Mouse (Mus musculus): ENCODE measurements around the gene Nfam1. TPM values are rescaled to one million over a fixed set of nuclear protein-coding genes. Genes with fewer than 3 reads are reported as not detected.
A peak's percentile ranks its signal among the peaks of the same experiment; 100 is the strongest.
"Not testable (repeated sequence)": the region's sequence is repeated elsewhere in the genome, so short reads cannot be mapped to it uniquely, and the experiment has no call there.

Gene Nfam1
- polyA plus RNA-seq, 1 experiment from 2014 or later = 3.4 TPM

DNA sequence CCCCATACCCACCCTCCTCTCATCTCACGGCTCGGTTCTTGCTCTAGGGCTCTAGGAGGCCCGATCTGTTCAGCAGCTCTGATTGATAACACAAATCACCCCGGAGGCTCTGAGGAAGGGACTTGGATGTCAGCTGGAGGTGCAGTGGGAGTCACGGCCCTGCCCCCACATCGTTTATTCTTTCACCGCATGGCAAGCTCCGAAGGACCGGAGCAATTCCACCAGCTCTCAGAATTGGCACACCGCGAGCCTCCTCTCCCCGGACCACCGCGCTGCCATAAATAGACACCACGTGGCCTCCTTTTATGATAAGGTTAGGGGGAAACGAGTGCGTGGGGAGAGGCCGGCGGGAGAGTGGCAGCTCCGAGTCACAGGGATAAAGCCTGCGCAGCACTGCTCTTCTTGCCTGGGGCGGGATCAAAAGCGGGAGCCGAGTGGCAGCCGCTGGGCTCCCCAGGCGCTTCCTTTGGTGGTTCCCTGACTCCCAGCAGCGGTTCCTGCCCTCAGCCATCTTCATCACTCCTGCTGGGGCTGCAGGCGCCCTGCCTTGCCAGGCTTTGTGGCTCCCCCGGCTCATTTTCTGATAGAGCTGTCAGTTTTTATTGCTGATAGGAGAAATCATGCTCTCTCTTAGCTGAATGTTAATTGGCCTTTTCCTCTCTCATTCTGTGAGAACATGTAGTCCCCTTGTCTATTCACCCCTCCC, 23.4 kb upstream of the Nfam1 start:
- peak overlapping the region; percentile 81 for H3K4me2 ChIP-seq (replicated peaks)
- peak; percentile 60; the same call in 1 of the 2 replicates for ATAC-seq (ENCODE audit: low FRiP score, low read depth)
- H3K4me1 ChIP-seq = peaks cover 29% of the 10 kb centered on the region
- H3K9ac ChIP-seq = peak overlapping the region; percentile 59; the same call in 1 of the 2 replicates
- H3K27me3 ChIP-seq = peaks cover 6% of the 10 kb centered on the region
- no peak overlapping the region for H3K27ac ChIP-seq
- WGBS = under 1% methylated on average over 29 of the region's 29 CpGs
- H3K36me3 ChIP-seq = no peaks in the 10 kb centered on the region
- H3K4me3 ChIP-seq = peak overlapping the region; percentile 42
- H3K9me3 ChIP-seq = peaks cover 4% of the 10 kb centered on the region; the same call in 1 of the 2 replicates

DNA sequence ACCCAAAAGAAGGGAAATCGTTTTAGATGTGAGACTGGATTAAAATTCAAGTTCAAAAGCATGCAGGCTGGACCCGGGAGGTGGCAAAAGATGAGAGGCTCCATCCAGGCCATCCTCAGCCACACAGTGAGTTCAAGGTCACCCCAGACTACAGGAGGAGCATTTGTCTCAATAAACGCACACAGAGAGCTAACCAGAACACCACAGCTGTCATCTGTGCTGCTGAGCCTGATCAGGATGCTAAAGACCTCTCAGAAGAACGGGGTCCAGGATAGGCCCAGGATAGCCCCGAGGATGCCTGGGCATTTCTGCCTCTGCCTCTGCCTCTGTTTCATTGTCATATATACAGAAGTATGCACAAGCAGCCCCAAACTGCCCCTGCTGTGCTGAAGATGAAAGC, 22.5 kb upstream of the Nfam1 start:
- Histone ChIP-seq H3K9me3 (peaks cover 4% of the 10 kb centered on the region; the same call in 1 of the 2 replicates), H3K4me2 (replicated peaks) (no peak overlapping the region), H3K9ac (no peak overlapping the region), H3K4me3 (no peak overlapping the region), H3K4me1 (peaks cover 26% of the 10 kb centered on the region), H3K36me3 (no peaks in the 10 kb centered on the region), H3K27me3 (peaks cover 6% of the 10 kb centered on the region), H3K27ac (no peak overlapping the region)
- WGBS = 42% methylated on average over 5 of the region's 5 CpGs
- ATAC-seq (ENCODE audit: low FRiP score, low read depth) = no peak

DNA sequence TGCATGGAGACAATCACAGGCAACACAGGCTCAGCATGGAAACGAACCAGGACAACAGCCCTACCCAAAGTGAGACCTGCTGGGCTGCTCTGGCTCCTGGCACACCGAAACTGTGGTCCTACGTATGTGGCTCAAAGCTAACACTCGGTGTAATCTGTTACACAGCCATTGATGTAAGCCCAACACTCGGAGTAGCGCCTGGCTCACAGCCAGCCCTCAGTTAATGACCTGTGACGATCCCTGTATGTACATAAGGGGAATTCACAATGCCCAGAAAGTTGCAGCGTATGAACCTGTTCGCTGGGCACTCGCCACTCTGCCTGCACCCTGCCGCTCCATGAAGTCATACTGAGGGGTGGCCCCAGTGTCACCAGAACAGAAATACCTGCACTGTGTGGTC, 20.2 kb upstream of the Nfam1 start:
- WGBS = 32% methylated on average over 11 of the region's 11 CpGs
- ATAC-seq (ENCODE audit: low FRiP score, low read depth) = no peak
- no peak overlapping the region for H3K27ac ChIP-seq
- no peak overlapping the region for H3K4me2 ChIP-seq (replicated peaks)
- H3K9ac ChIP-seq = no peak overlapping the region
- peaks cover 26% of the 10 kb centered on the region for H3K4me1 ChIP-seq
- peaks cover 4% of the 10 kb centered on the region; the same call in 1 of the 2 replicates for H3K9me3 ChIP-seq
- no peak overlapping the region for H3K4me3 ChIP-seq
- peaks cover 6% of the 10 kb centered on the region for H3K27me3 ChIP-seq
- no peaks in the 10 kb centered on the region for H3K36me3 ChIP-seq

DNA sequence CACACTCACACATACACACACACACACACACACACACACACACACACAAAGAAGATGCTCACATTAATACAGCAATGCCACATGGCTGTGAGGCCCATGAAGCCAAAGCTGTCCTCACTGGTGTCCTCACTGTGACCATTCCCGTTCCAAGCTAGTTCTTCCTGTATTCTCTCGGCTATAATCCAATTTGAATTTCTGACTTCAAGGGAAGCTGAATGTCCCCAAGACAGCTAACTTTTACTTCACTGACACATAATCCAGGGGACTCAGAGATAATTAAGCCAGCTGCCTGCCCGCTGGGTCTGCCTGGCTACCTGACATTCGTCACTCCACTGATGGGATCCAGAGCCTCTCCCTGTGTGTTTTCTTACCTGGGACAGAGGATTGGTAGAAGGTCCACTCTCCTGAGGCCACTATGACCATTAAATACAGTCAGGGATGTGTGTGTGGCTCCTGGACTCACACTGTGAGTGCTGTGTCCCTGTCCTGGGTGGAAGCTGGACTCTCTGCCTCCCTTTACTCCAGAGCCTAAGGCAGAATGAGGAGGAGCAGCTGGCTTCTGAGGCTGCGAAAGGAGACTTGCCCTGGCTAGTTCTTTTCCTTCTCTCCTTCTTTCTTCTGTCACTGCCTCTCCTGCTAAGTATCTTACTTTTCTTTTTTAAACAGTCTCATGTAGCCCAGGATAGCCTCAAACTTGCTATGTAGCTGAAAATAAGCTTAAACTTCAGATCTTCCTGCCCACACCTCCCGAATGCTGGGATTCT, 19.4 kb upstream of the Nfam1 start:
- Histone ChIP-seq H3K9me3 (peaks cover 3% of the 10 kb centered on the region; the same call in 1 of the 2 replicates), H3K4me3 (no peak overlapping the region), H3K27me3 (peaks cover 6% of the 10 kb centered on the region), H3K36me3 (no peaks in the 10 kb centered on the region), H3K4me1 (peaks cover 32% of the 10 kb centered on the region), H3K9ac (no peak overlapping the region; the same call in 1 of the 2 replicates), H3K4me2 (replicated peaks) (no peak overlapping the region), H3K27ac (no peak overlapping the region)
- WGBS = 46% methylated on average over 6 of the region's 6 CpGs
- no peak for ATAC-seq (ENCODE audit: low FRiP score, low read depth)

DNA sequence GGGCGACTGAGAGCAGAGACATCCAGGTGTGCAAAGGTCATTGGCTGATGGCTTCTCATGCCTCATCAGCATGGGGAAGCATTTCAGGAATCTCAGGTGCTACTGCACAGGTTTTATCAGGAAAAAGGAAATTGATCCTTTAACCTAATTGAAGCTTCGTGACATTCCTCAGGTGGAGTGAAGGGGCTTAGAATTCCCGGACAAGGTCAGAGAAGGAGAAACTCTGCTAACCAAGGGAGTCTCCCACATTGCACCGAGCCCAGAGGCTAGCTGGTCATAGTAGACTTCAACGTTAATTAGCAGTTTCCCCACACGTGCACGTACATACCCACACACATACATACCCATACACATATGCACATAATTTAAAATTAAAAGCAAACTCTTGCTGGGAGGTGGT, 13.6 kb upstream of the Nfam1 start:
- Histone ChIP-seq H3K4me3 (no peak overlapping the region), H3K36me3 (no peaks in the 10 kb centered on the region), H3K9ac (no peak overlapping the region), H3K27me3 (no peaks in the 10 kb centered on the region), H3K27ac (no peak overlapping the region), H3K4me2 (replicated peaks) (no peak overlapping the region), H3K9me3 (peaks cover 9% of the 10 kb centered on the region), H3K4me1 (peaks cover 25% of the 10 kb centered on the region)
- WGBS = 66% methylated on average over 7 of the region's 7 CpGs
- no peak for ATAC-seq (ENCODE audit: low FRiP score, low read depth)

DNA sequence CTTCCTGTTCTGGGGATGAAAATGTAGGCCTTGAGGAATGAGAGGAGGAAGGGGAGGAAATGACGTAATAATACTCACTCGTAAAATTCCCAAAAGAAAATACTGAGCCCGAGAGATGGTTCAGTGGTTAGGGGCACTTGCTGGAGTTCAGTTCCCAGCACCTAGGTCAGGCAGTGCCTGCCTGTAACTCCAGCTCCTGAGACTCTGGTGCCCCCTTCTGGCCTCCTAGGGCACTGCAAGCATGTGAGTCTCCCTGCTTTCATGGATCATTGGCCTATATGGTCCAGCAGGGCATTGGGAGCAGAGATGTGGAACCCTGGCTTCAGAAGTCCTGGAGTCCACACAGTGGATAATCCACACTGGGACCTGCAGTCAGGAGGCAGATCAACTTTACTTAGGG, 13.2 kb upstream of the Nfam1 start:
- Histone ChIP-seq H3K4me3 (no peak overlapping the region), H3K36me3 (no peaks in the 10 kb centered on the region), H3K27ac (no peak overlapping the region), H3K9ac (no peak overlapping the region), H3K4me2 (replicated peaks) (no peak overlapping the region), H3K4me1 (peaks cover 24% of the 10 kb centered on the region), H3K27me3 (no peaks in the 10 kb centered on the region), H3K9me3 (peaks cover 9% of the 10 kb centered on the region)
- ATAC-seq (ENCODE audit: low FRiP score, low read depth) = no peak
- WGBS = 94% methylated on average over 3 of the region's 3 CpGs

DNA sequence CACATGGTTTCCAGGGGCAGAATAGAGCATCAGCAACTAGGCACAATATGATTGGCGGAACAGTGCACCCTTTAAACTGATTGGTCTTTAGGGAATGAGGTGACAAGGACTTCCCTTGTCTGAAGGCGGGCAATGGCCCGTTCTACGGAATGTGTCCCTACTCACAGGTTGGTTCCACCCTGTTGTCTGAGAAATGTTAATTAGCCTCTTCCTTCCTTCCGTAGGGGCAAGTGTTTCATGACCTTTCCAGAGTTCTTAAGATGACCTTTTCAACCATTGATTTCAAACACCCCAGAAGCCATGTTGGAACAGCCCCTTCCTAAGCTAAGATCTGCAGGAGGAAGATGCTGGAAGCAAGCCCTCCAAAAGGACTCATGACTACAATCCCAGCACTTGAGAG, 12.5 kb upstream of the Nfam1 start:
- H3K36me3 ChIP-seq = not testable (repeated sequence)

DNA sequence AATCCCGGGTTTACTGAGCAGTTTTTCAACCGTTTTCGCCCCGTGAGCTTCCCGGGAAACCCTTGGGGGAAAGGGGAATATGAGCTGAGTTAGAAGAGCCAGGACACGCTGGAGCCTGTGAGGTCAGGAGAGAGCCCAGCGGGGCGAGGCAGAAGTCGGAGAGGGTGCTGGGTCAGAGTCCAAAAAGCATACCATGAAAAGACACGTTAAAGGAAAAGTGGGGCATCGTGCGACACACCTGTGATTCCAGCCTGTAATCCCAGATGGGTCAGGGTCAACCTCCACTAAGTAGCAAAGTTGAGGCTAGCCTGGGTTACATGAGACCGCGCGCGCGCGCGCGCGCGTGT, 10.2 kb upstream of the Nfam1 start:
- WGBS = 64% methylated on average over 22 of the region's 22 CpGs
- H3K27ac ChIP-seq = no peak overlapping the region
- H3K36me3 ChIP-seq = no peaks in the 10 kb centered on the region
- H3K27me3 ChIP-seq = no peaks in the 10 kb centered on the region
- peak overlapping the region; percentile 43; the same call in 1 of the 2 replicates for H3K9ac ChIP-seq
- peaks cover 36% of the 10 kb centered on the region for H3K4me1 ChIP-seq
- peak overlapping the region; percentile 48 for H3K4me2 ChIP-seq (replicated peaks)
- H3K4me3 ChIP-seq = no peak overlapping the region
- peaks cover 9% of the 10 kb centered on the region for H3K9me3 ChIP-seq
- ATAC-seq (ENCODE audit: low FRiP score, low read depth) = no peak

More for the DNA sequence above, 12.5 kb upstream of the Nfam1 start:
- not testable (repeated sequence) for ATAC-seq (ENCODE audit: low FRiP score, low read depth); H3K27me3 ChIP-seq; H3K9ac ChIP-seq; H3K9me3 ChIP-seq; H3K4me3 ChIP-seq; H3K27ac ChIP-seq; H3K4me2 ChIP-seq (replicated peaks)
- 89% methylated on average over 5 of the region's 5 CpGs for WGBS
- peaks cover 24% of the 10 kb centered on the region for H3K4me1 ChIP-seq

DNA sequence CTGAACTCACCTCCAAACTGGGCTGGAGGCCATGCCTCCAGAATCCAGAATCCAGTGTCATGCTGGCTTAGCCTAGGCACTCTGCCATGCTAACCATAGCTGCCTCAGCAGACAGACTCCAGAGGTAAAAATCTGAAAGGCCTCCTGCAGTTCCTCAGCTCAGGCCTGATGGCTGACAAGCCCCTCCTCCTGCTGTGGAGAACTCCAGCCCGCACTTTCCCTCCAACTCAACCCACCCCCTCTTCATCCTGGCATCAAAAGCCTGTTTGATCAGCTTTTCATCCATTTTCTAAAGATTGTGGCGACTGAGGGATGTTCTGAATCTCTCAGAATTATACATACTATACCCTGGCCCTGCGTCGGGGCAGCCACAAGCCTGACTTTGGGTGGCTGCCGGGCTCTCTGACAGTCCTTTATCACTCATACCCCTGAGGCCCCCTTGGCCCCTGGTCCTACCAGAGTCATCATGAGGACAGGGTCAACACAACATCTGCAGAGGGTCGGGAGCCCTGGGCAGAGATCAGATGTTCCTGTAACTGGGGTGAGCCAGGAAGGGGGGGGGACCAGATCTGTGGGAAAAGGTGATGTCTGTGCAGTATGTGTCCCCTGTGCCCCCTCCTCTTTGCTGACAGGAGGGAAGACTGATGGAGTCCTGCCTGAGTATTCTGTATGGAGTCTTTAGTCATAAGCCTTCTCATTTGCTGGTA, 9.7 kb upstream of the Nfam1 start:
- H3K27me3 ChIP-seq = no peaks in the 10 kb centered on the region
- H3K4me1 ChIP-seq = peaks cover 38% of the 10 kb centered on the region
- H3K4me2 ChIP-seq (replicated peaks) = peak overlapping the region; percentile 48
- peak; percentile 37; the same call in 1 of the 2 replicates for ATAC-seq (ENCODE audit: low FRiP score, low read depth)
- H3K9me3 ChIP-seq = peaks cover 9% of the 10 kb centered on the region
- WGBS = 11% methylated on average over 6 of the region's 6 CpGs
- no peaks in the 10 kb centered on the region for H3K36me3 ChIP-seq
- H3K4me3 ChIP-seq = no peak overlapping the region
- peak overlapping the region; percentile 43; the same call in 1 of the 2 replicates for H3K9ac ChIP-seq
- no peak overlapping the region for H3K27ac ChIP-seq

DNA sequence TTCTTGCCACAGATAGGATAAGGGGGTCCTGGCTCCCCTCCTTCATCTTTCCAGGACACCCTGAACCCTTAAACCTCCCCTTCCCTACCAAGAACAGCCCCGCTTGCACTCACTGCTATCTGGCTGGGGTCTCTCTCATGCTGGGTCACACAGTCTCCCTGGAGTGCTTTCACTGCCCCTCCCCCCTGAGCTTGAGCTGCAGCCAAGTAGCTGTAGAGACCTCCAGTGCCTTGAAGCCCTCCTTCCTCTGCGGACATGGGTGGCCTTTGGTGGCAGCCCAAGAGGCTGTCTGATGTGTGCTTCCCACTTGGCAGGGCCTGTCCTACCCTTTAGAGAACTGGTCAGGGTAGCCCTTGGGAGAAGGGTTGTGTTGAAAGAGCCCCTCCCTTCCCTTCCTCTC, 7.0 kb upstream of the Nfam1 start:
- H3K9me3 ChIP-seq = no peaks in the 10 kb centered on the region
- no peak overlapping the region for H3K27ac ChIP-seq
- 56% methylated on average over 2 of the region's 2 CpGs for WGBS
- no peak for ATAC-seq (ENCODE audit: low FRiP score, low read depth)
- no peaks in the 10 kb centered on the region for H3K36me3 ChIP-seq
- no peak overlapping the region for H3K4me2 ChIP-seq (replicated peaks)
- no peak overlapping the region for H3K9ac ChIP-seq
- no peak overlapping the region for H3K4me3 ChIP-seq
- peaks cover 5% of the 10 kb centered on the region for H3K27me3 ChIP-seq
- peaks cover 49% of the 10 kb centered on the region for H3K4me1 ChIP-seq

DNA sequence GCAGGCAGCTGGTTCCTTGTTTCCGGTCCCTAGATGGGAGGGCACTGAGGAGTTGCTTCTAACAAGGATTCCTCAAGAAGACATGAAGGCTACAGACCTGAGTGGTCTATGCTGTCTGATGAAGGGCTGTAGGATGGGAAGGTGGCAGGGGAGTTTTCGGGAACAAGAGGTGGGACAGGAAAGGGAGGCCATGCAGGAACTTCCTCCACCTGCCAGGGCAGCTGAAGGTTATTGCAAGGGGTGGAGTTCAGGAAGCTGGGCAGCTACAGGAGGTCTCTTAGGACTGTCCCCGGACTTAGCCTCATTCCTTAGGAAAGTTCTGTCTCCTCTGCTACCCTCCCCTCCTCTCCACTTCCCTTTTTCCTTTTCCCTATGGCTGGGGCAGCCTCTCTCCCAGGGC, 5.7 kb upstream of the Nfam1 start:
- H3K4me3 ChIP-seq = no peak overlapping the region
- H3K4me1 ChIP-seq = peaks cover 62% of the 10 kb centered on the region
- 54% methylated on average over 3 of the region's 3 CpGs for WGBS
- no peaks in the 10 kb centered on the region for H3K36me3 ChIP-seq
- no peak overlapping the region for H3K9ac ChIP-seq
- H3K4me2 ChIP-seq (replicated peaks) = no peak overlapping the region
- H3K27ac ChIP-seq = no peak overlapping the region
- no peak for ATAC-seq (ENCODE audit: low FRiP score, low read depth)
- H3K9me3 ChIP-seq = no peaks in the 10 kb centered on the region
- H3K27me3 ChIP-seq = peaks cover 19% of the 10 kb centered on the region

All from limb, embryonic 13.5 days (tissue).